Mouse (Mus musculus): ENCODE measurements around the gene Hs3st1. TPM values are rescaled to one million over a fixed set of nuclear protein-coding genes. Genes with fewer than 3 reads are reported as not detected.
"Not testable (repeated sequence)": the region's sequence is repeated elsewhere in the genome, so short reads cannot be mapped to it uniquely, and the experiment has no call there.

Gene Hs3st1
- 1 to 10 TPM; 2.1 to 3.1 TPM for total RNA-seq (2021)
- long read RNA-seq, experiment 1, partial matches to known transcripts, result 0 of 2 reads
- long read RNA-seq, experiment 1, other reads (novel, unspliced or antisense), result 1 of 2 reads
- long read RNA-seq, experiment 2, partial matches to known transcripts, result 0 of 1 reads
- long read RNA-seq, experiment 2, other reads (novel, unspliced or antisense), result 0 of 1 reads

- DNase-seq, result not testable (repeated sequence)
Observed at GRCm38 (mm10) chr5:39755375-39755774, at the start of gene Hs3st1. TSS of gene Hs3st1 (minus strand) at chr5:39755475.

- no peak for DNase-seq
Observed at GRCm38 (mm10) chr5:39804663-39805062, 49.4 kb upstream of the Hs3st1 start.

GRCm38 (mm10) chr5:39803941-39804340 lies 48.7 kb upstream of the Hs3st1 start:
- DNase-seq, result no peak

GRCm38 (mm10) chr5:39803457-39803856 lies 48.2 kb upstream of the Hs3st1 start:
- DNase-seq, result no peak

GRCm38 (mm10) chr5:39802110-39802509 lies 46.8 kb upstream of the Hs3st1 start:
- DNase-seq, result no peak

GRCm38 (mm10) chr5:39777094-39777710 lies 21.9 kb upstream of the Hs3st1 start:
- no peak for DNase-seq

GRCm38 (mm10) chr5:39771680-39772348 lies 16.5 kb upstream of the Hs3st1 start:
- no peak for DNase-seq

- no peak for DNase-seq
Observed at GRCm38 (mm10) chr5:39761682-39762456, 6.6 kb upstream of the Hs3st1 start.

GRCm38 (mm10) chr5:39758890-39759475 lies 3.7 kb upstream of the Hs3st1 start:
- DNase-seq, result no peak

- DNase-seq, result no peak
Observed at GRCm38 (mm10) chr5:39736843-39737242, 18.4 kb downstream of the Hs3st1 start.

GRCm38 (mm10) chr5:39733750-39734443 lies 21.4 kb downstream of the Hs3st1 start:
- no peak for DNase-seq

- no peak for DNase-seq
Observed at GRCm38 (mm10) chr5:39733013-39733749, 22.1 kb downstream of the Hs3st1 start.

GRCm38 (mm10) chr5:39715694-39716550 lies 39.4 kb downstream of the Hs3st1 start:
- no peak for DNase-seq

- DNase-seq, result no peak
Observed at GRCm38 (mm10) chr5:39715193-39715592, 40.1 kb downstream of the Hs3st1 start.

- DNase-seq, result no peak
Observed at GRCm38 (mm10) chr5:39705539-39705938, 49.7 kb downstream of the Hs3st1 start.

GRCm38 (mm10) chr5:39660826-39661225 lies 94.4 kb downstream of the Hs3st1 start:
- no peak for DNase-seq

GRCm38 (mm10) chr5:39659417-39659816 lies 95.9 kb downstream of the Hs3st1 start:
- DNase-seq, result no peak

- DNase-seq, result no peak
Observed at GRCm38 (mm10) chr5:39644827-39645380, 110.4 kb downstream of the Hs3st1 start.

GRCm38 (mm10) chr5:39643924-39644826 lies 111.1 kb downstream of the Hs3st1 start:
- DNase-seq, result peak; percentile 76

Measured in gastrocnemius, postnatal 10 days (tissue).